Mouse (Mus musculus) liver, embryonic 14.5 days (tissue): ENCODE measurements around the gene Nqo1. TPM values are rescaled to one million over a fixed set of nuclear protein-coding genes. Genes with fewer than 3 reads are reported as not detected.

Experiments
- ATAC-seq: fragments of 200-750 bp; cut with Nextera tagmentation; 2 replicates; pipeline ENCODE4 v1.8.0; 2017; ENCODE audit warnings: moderate number of reproducible peaks, mild to moderate bottlenecking, moderate library complexity; ENCODE audit not compliant: insufficient read depth
- DNase-seq, 3 experiments: peaks; one replicate each; pipeline ENCODE4 v3.0.0-alpha.2; 2012 to 2013; ENCODE audit warnings: low read depth in 3 of 3, low spot score in 3 of 3
- H3K27ac ChIP-seq: fragments of 300-500 bp; sonication (generic); 2 replicates; pipeline ENCODE4 v1.5.1; 2014; ENCODE audit warnings: moderate library complexity, mild to moderate bottlenecking, control low read depth, inconsistent platforms
- H3K27me3 ChIP-seq: fragments of 300-500 bp; sonication (generic); 2 replicates; pipeline ENCODE4 v1.6.1; 2014; ENCODE audit warnings: mild to moderate bottlenecking, low read length, moderate library complexity; ENCODE audit not compliant: control insufficient read depth, insufficient read depth
- H3K36me3 ChIP-seq: fragments of 300-500 bp; sonication (generic); replicated peaks from 2 replicates; pipeline ENCODE4 v1.6.1; 2014; ENCODE audit warnings: low read depth; ENCODE audit not compliant: control insufficient read depth, insufficient read depth
- H3K4me1 ChIP-seq, 2 experiments: fragments of 200-500 bp in 1 of 2; fragments of 300-500 bp in 1 of 2; sonication (generic) in 1 of 2; replicated peaks; 2 replicates each; pipeline ENCODE4 v1.6.1; 2012 to 2014; ENCODE audit warnings: antibody characterized with exemption in 1 of 2, inconsistent platforms in 1 of 2, low read length in 1 of 2; ENCODE audit not compliant: control insufficient read depth in 2 of 2, insufficient read depth in 2 of 2
- H3K4me2 ChIP-seq: fragments of 300-500 bp; sonication (generic); 2 replicates; pipeline ENCODE4 v1.6.1; 2014; ENCODE audit warnings: low read depth, mild to moderate bottlenecking, control low read depth, moderate library complexity
- H3K4me3 ChIP-seq, 2 experiments: fragments of 200-500 bp in 1 of 2; fragments of 300-500 bp in 1 of 2; sonication (generic) in 1 of 2; 2 replicates each; pipeline ENCODE4 v1.5.1; 2012 to 2014; ENCODE audit warnings: low read depth in 2 of 2, low read length in 2 of 2, mild to moderate bottlenecking in 2 of 2, control low read depth in 1 of 2, inconsistent platforms in 1 of 2, moderate library complexity in 1 of 2; ENCODE audit not compliant: insufficient read depth in 1 of 2
- H3K9ac ChIP-seq: fragments of 300-500 bp; sonication (generic); replicated peaks from 2 replicates; pipeline ENCODE4 v1.6.1; 2014; ENCODE audit warnings: mild to moderate bottlenecking, control low read depth, moderate library complexity
- H3K9me3 ChIP-seq: fragments of 300-500 bp; sonication (generic); 2 replicates; pipeline ENCODE4 v1.6.1; 2016; ENCODE audit warnings: low read length, mixed read lengths; ENCODE audit not compliant: control insufficient read depth
- CTCF ChIP-seq: IDR thresholded peaks from 2 replicates; pipeline ENCODE4 v1.5.1; 2016; ENCODE audit warnings: antibody characterized with exemption, low read depth, control low read depth
- EP300 ChIP-seq: IDR thresholded peaks from 2 replicates; pipeline ENCODE4 v1.6.1; 2016; ENCODE audit warnings: antibody characterized with exemption, low read depth
- WGBS: fragments of 180-500 bp; shearing (Covaris S2); extraction: QIAGEN DNeasy Blood & Tissue Kit; methylation state at CpG from one replicate; pipeline ENCODE4 v1.1.7; 2014; ENCODE audit not compliant: insufficient replicate concordance; 5-methylcytosine and 5-hydroxymethylcytosine counted together
- polyA plus RNA-seq, 2 experiments: library from polyadenylated mRNA; depleted of rRNA in 1 of 2; stranded (reverse) in 1 of 2; unstranded in 1 of 2; fragments of >200 nt; fragmentation: Nextera tagmentation in 1 of 2; extraction: Ambion mirVana in 1 of 2; gene quantifications; 2 replicates each; pipeline versions ENCODE4 v1.2.1 to v1.2.3; 2012 to 2014

Nqo1 gene
- polyA plus RNA-seq, 2 experiments: 6.9 to 15.1 TPM

DNA sequence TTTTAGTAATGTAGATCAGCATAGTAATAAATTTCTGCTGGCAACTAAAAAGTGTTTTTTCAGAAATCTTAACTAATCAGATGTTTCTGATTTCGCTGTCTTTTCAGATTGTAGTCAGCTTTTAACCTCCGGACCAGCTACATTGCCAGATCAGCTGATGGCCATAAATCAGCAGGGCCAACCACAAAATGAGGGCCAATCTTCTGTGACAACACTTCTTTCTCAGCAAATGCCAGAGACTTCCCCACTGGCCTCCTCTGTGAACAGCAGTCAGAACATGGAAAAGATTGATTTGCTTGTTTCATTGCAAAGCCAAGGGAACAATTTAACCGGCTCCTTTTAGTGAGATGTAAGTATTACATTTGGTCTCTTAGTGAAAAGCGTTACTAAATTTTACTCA lies 32.7 kb downstream of the Nqo1 start:
- 78% methylated on average over 4 of the region's 4 CpGs for WGBS
- ATAC-seq: no peak
- DNase-seq: no peak
- Histone ChIP-seq H3K36me3 (peaks cover 8% of the 10 kb centered on the region), H3K4me3 (no peak overlapping the region), H3K4me1 (no peaks in the 10 kb centered on the region), H3K9ac (no peak overlapping the region), H3K4me2 (no peak overlapping the region), H3K27ac (no peak overlapping the region), H3K27me3 (no peaks in the 10 kb centered on the region), H3K9me3 (no peaks in the 10 kb centered on the region)
- TF ChIP-seq EP300 (no peak), CTCF (no peak)

Other genes starting within 250 kb of the Nqo1 start
- gene Nfat5, start 109.7 kb downstream of the Nqo1 start, polyA plus RNA-seq (2012; rRNA removed): 4.6 and 5.1 TPM in 2 replicates
- 0.66 and 0.76 TPM in 2 replicates for gene Nfat5, start 109.7 kb downstream of the Nqo1 start, polyA plus RNA-seq (2014; fragmentation: Nextera tagmentation; extraction: Ambion mirVana)
- 24.6 and 30.9 TPM in 2 replicates for gene Nob1, start 21.8 kb upstream of the Nqo1 start, polyA plus RNA-seq (2012; rRNA removed)
- gene Nob1, start 21.8 kb upstream of the Nqo1 start, polyA plus RNA-seq (2014; fragmentation: Nextera tagmentation; extraction: Ambion mirVana): 16.0 and 18.5 TPM in 2 replicates
- gene Wwp2, start 33.2 kb upstream of the Nqo1 start, polyA plus RNA-seq (2012; rRNA removed): 12.1 and 14.7 TPM in 2 replicates
- gene Wwp2, start 33.2 kb upstream of the Nqo1 start, polyA plus RNA-seq (2014; fragmentation: Nextera tagmentation; extraction: Ambion mirVana): 28.0 and 33.7 TPM in 2 replicates
- gene Psmd7, start 185.3 kb upstream of the Nqo1 start, polyA plus RNA-seq (2012; rRNA removed): 48.3 and 77.4 TPM in 2 replicates
- 133 and 142 TPM in 2 replicates for gene Psmd7, start 185.3 kb upstream of the Nqo1 start, polyA plus RNA-seq (2014; fragmentation: Nextera tagmentation; extraction: Ambion mirVana)